Mouse (Mus musculus) liver, postnatal 0 days (tissue): Measurements from ENCODE around the gene Olfr766-ps1.

Experiments
- CTCF ChIP-seq: sonication (generic); IDR thresholded peaks from 2 replicates; pipeline ENCODE4 v1.5.1; 2016; ENCODE audit warnings: antibody characterized with exemption, low read depth
- EP300 ChIP-seq: IDR thresholded peaks from 2 replicates; pipeline ENCODE4 v1.6.1; 2016; ENCODE audit warnings: antibody characterized with exemption, low read depth, mild to moderate bottlenecking

GRCm38 (mm10) chr10:129101231-129101630, 32.5 kb upstream of the Olfr766-ps1 start:
- TF ChIP-seq CTCF (no peak), EP300 (no peak)
